Mouse (Mus musculus) kidney, adult 18-20 months (tissue): ENCODE measurements around the gene Flnb.

Experiments used
- DNase-seq: peaks from one replicate; pipeline ENCODE4 v3.0.0; 2021

Gene Flnb

DNA sequence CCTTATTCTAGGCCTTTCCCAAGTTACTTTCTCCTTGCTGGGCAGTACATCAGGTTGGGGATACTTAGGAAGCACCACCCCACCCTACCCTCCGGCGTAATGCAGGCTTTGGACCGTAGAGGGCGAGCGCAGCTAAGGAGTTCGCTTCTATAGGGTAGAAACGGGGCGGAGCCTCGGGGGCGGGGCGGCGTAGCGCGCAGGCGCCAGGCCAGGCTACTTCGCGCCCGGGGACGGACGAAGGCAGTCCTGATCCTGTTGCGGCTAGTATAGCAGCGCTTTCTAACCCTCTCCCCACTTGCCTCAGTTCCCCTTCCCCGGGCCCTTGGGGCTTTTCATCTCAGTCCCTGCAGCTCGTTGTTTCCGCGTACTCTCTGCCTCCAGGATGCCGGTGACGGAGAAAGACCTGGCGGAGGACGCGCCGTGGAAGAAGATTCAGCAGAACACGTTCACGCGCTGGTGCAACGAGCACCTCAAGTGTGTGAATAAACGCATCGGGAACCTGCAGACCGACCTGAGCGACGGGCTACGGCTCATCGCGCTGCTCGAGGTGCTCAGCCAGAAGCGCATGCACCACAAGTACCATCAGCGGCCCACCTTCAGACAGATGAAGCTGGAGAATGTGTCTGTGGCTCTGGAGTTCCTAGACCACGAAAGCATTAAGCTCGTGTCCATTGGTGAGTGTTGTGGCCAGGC is at the start of gene Flnb:
Flnb (plus strand) TSS at position 188 of the 693 bp plus-strand sequence.
- DNase-seq = peak; percentile 99

DNA sequence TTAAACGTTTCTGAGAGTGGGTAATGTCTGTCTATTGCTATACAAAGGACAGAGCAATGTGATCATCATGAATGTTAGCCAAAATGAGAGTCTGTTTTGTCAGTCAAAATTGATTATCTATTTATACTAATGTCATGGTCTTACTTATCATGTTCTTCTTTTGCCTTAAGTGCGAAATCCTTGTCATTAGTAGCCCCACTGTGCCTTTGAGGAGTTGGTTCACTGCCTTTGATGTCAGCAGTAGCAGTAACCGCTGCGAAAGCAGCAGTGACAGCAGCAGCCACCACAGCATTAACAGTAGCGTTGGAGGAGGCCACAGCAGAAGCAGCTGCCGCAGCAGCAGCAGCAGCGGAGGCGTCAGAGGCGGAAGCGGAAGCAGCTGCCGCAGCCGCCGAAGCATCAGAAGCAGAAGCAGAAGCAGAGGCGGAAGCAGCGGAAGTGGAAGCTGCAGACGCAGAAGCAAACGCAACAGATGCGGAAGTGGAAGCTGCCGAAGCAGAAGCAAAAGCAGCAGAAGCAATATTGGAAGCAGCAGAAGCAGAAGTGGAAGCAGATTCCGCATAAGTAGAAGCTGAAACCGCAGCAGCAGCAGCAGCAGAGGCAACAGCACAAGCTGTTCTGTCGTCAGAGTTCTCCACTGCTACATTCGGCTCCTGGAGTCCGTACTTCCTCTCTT is 43.9 kb upstream of the Flnb start:
- peak; percentile 37 for DNase-seq

DNA sequence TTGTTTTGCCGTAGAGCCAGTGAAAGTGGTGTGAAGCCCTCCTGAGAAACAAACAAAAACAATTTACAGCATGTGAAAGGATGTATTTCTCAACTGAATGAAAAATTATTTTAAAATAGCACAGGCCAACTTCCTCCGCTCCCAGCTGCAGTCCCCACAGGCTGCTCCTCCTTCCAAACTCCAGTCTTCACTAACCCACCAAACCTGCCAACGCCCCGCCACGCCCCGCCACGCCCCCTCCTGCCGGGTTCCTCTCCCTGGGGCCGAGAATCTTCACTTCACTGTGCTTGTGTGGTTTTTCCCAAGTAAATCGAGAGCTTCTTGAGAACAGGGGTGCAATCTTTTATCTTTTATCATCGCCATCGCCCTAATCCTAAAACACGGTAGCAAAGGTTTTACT is 31.7 kb upstream of the Flnb start:
- no peak for DNase-seq

DNA sequence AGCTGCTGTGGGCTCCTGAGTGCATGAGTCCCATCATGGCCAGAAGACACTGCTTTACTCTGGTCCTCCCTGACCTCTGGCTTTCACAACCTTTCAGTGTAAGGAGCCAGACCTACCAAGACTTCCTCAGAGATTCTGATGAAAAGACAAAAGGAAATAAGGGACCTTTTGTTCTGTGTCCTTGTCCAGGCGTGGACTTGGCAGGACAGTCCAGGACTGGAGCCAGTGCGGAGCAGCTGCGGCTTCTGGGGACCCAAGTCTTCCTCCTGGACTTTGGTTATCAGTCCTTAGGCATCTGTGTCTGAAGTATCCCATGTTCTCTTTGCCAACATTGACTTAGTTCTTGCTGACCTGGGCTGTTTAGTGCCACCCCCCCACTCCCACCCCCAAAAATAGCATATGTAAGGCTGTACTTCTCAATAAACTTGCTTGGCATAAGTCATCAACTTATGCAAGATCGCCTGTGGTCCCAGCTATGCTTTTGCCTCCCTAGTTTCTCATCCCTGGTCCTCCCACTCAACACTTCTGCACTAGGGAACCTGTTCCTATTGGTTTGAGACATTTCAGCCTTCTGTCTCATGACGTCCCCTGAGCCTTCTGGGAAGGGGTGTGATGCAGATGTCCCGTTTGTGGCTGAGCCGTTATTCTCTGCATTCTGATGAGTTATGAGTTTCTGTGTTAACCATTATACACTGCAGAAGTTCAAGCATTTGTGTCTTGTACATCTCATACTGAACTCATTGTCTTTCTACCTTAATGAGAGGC is 28.3 kb upstream of the Flnb start:
- DNase-seq = no peak

DNA sequence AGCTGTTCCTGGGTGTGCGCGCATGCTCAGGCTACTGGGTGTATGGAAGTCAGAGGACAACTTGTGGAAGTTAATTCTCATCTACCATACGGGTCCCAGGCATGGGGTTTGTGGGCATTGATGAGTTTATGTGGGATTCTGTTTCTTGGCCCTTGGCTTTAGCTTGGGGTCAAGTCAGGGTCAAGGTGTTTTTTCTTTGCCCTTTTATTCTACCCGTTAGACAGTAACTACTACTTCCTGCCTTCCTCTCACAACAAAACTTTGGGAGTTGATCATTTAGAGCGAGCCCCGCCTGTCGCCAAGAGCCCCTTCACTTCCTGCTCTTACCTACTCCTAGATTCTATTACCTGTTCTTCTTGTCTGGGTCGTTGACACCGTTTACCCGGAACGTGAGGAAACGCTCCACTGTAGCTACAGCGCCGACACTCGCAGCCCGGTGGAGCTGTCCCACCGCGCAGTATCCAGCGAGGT is 26.7 kb upstream of the Flnb start:
- no peak for DNase-seq

DNA sequence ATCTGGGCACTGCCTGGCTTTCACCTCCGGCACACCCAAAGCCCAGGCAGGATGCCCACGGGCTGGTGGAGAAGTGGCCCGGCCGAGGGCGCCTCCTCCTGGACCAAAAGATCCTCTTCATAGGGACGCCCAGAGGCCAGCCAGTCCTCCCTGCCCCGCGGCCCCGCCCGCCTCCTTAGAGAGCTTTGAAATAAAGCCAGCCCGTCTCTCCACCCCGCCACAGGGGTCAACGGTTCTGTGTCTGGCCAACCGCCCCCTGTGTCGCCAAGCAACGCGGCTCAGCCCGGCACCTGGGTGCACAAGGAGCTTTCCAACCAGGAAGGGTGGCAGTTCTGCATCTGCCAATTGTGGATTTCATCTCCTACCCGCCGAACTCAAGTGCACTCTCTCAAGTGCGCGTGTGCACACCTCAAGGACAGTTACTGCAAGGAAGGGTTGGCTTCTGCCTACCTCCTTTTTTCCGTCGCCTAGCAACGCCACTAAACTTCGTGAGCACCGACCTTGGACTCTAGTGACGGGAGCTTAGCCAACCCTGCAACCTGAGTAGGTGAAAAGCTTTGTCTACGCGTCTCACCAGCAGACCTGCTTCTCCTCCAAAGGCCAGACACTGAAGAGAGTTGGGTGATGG is 26.1 kb upstream of the Flnb start, which contains the start of gene Gm26661:
Gm26661 (plus strand) TSS at position 56 of the 628 bp plus-strand sequence.
- peak; percentile 76 for DNase-seq

DNA sequence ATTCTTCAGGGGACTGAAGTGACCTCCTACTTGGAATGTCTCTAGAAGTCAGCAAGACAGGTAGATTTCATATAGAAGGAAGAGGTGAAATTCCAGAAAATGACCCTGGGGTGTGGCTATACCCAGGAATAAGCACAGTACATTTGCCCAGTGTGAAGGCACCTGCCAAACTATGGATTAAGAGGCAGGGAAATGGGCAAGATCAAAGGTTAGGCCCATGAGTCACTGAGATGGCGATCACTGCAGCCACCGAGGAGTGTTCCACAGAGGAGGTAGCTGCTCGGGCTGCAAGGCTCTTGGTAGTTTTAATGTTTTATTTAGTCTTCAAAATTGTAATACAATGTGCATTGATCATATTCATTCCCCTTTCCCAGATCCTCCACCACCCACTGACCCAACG is 21.8 kb upstream of the Flnb start:
- DNase-seq = no peak

DNA sequence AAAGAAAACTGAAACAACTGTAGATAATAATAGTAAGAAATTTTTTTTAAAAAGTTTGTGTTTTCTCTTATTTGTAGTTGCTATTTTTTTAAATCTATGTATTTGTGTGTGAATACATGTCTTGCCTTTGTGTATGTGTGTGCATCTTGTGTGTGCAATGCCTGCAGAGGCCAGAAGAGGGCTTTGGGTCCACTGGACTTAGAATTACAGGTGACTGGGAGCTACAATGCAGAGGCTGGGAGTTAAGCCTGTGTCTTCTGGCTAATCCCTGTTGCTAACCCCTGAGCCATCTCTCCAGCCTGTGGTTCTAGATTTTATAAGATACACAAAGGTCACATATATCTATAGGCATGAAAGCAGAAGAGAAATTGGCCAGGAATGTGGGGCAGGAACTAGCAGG is 17.1 kb upstream of the Flnb start:
- DNase-seq = no peak

DNA sequence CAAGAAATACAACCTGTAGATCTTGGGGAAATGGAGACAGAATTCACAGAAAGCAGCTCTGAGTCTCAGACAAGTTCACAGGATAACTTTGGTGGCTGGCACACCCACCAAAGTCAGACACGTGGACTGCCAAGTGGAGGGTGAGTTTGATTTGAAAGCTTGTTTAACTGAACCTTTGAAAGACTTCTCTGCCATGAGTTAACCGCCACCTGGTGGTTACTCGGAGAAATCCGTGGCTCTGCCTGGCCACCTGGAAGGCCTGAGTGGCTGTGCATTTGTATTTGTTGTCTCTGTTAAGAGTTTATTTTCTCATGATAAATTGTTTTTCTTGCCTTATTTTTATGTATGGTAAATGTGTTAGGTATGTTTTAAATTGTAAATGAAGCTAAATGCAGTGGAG is 15.9 kb upstream of the Flnb start:
- peak; percentile 57 for DNase-seq

DNA sequence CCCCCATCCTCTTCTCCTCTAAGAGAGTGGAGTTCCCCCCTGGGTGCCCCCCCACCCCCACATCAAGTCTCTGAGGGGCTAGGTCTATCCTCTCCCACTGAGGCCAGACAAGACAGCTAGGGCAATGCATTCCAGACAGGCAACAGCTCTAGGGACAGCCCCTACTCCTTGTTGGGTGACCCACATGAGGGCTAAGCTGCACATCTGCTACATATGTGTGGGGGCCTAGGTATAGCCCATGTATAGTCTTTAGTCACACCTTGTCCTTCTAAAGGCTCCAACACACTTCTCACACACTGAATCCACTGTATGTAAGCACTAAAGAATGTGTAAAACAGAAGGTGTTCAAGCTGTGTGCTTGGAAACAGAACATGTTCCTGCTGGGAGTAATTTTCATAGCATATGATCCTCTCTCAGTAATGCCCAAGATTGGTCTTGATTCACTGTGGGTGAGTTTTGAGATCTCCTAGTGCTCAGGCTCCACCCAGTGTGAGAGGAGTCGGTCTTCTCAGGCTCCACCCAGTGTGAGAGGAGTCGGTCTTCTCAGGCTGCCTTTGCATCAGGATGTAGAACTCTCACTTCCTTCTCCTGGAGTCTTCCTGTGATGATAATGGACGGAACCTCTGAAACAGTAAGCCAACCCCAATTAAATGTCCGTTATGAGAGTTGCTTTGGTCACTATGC is 13.7 kb upstream of the Flnb start:
- DNase-seq = no peak

DNA sequence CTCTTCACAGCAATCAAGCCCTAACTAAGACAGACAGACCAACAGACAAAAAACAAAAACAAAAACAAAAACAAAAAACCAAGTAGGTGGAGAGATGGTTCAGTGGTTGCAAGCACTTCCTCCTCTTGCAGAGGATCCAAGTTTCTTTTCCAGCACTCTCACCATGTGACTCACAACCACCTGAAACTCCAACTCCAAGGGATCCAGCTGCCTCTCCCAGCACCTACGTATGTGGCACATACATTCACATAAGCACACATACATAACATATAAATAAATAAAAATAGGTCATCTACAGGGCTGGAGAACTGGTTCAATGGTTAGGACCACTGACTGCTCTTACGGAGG is 13.2 kb upstream of the Flnb start:
- no peak for DNase-seq

DNA sequence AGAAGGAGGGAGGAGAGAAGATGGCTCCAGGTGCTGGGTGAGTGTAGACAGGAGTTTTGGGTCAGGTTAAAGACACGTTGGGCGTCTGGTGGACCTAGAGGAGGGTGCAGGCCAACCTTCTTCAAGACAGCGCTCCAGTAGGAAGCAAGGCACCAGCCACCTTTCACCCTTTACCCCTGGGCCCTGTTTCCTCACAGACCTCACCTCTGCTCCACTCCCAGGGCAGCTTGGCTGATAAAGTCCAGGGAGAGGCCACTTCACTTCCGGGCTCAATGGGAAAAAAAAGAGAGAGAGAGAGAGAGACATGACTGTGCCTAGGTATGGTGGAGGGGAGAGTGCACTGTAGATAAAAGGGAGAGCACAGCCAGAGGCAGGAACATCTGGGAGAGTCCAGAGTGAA is 10.0 kb upstream of the Flnb start:
- no peak for DNase-seq

DNA sequence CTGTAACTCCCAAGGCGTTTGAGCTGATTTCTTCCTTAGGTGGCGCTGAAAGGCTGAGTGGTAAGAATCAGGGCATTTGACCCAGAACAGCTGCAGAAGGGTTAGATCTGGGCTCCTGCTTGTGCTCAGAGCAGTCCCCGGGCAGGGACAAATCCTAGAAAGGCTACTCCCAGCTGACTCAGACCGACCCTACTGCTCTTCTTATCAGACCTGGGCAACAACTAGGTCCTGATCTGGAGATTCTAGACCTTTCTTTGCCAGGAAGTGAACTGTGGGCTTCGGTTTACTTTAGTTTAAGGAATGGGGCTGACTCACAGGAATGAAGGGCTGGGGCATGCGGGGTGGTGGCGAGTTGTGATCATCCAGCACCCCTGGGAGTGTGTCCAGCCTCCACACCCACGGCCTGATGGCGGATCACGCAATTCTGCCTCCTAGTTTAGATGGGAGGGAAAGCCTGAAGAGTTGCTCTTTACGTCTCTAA is 9.2 kb upstream of the Flnb start:
- no peak for DNase-seq

DNA sequence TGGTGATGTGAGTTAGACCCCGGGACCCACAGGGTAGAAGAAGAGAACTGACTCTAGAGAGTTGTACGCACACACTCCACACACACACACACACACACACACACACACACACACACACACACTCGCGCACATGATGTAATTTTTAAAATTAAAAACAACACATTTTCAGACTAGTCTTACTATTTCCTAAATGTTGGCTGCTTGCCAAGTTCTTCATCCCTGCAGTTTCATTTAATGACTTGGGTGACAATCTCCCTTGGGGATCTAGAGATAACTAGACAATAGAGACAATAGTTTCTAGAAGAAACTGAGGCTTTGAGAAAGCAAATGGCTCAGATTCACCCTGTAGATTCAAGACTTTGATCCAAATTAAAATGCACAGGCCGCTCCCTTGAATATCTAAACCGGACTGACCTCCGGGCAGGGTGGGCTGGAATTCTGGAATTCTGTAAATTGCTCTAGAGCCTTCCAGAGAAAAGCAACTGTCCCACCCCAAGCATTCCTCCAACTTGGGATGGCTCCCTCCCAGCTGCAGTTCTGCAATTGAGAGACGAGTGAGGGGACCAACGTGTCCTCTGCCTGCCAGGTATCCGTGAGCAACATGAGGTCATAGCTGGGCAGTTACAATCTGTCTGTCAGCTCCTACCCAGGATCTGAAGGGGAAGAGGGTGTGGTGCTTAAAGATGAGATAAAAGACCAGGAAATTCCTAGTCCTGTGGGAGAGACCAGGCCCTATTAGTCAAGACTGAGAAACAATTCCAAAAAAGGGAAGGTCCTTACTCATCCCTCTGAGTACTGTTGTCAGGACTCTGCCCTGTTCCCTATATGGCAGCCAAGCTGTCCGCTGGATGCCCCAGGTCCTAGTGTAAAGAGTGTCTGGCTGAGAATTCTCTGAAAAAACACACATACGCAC is 8.5 kb upstream of the Flnb start:
- no peak for DNase-seq

DNA sequence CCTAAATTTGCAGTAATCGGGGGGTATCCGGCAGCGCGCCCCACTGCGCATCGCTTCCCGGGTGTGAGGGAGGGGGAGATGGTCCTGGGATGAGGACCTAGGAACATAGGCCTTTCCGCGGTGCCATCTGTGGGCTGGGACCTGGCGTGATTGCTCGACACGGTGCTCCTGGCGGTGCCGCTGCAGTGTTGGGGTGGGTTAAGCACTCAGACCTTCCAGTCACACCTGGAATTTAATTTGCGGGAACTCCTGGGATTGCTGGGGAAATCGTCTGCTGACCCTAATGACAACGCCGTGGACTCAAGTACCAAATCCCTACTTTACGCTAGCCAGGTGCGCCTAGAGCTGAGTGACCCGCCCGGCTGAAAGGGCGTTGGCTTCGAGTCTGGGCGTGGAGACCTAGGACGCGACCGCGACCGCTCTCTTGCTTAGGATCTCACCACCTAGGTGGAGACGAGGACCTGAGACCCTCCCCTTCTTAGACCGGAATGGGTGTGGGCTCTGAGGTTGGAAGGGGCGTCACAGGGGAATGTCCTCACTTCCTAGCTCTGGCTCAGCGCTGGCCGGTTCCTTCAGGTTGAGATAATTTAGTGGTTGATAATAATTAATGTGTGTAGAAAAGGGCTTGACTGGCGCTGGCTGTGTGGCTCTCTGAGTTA is 835 bp downstream of the Flnb start:
- peak; percentile 68 for DNase-seq

DNA sequence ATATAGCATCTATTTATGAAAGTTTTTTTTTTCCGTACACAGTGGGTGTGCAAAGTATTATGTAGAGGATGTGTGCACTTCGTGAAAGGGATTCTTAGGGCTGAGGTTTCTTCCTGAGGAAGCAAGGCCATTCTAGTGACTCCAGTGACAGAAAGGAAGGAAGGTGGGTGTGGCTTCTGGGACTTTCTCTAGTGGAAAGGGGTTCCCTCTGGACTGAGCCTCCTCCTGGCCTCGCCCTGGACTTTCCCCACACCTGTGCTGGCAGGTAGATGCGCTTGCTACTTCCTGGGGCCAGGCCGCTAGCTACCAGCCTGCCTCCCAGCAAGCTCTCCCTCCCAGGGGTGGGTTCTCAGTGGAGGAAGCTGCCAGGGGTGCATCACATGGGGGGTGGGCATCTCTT is 1.7 kb downstream of the Flnb start:
- DNase-seq = no peak

DNA sequence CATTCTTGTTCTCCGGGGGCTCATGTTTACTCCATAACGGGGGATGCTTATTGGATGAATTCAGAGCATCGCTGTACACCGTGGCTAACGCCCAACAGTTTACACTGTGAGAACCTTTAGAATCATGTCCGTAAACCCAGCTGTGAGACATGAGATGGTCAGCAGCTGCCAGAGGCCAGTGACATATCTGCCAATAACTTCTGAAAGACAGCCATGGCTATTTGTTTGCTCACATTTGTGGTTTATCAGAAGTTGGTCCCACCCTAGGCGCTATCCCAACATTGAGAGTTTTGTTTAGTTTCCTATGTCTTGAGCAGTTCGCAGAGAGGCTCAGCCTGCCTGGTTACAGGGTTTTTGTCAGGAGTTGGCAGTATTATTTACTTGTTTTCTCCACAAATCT is 3.6 kb downstream of the Flnb start:
- DNase-seq = no peak

DNA sequence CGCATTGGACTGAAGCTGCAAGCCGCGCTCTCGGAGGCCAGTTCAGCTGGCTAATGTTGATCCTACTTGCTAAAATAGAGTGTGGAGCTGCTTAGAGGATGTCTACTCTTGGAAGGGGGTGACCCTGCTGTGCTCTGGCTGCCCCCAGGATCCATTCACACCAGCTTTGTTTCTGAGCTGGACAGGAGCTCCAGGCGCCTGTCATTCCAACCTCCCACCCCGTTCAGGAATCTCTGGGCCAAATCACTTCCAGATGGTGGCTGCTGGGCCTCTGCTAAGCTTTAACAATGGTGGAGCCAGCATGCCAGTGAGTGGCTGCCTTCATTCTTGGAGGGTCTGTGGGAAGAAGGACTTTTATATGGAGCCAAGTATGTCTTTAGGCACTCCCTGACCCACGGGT is 4.9 kb downstream of the Flnb start:
- no peak for DNase-seq

DNA sequence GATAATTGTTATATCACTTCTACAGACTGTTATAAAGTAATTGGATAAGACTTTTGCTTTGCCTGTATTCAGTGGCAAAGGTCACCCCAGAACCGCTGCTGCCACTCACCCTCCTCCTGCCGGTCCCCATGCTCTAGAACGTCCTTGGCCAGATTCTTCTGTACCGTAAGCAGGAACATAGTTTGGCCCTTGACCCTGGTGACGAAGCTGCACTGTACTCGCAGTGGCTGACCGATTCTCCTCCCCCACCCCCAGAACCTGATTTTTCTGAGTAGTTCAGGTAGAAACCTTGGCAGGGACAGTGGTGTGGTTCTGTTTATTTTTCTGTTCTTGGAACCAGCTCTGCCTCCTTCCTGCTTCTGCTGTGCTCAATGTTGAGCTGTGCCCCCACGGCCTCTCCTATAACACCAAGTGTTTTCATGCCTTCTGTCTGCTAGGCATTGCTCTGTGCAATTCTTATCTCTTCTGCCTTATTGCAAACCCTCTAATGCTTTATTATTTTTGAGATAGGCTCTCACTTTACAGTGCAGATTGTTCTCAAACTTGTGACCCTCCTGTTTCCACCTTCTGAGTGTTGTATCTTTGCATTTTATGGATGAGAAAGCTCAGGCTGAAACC is 7.0 kb downstream of the Flnb start:
- DNase-seq = peak; percentile 86

DNA sequence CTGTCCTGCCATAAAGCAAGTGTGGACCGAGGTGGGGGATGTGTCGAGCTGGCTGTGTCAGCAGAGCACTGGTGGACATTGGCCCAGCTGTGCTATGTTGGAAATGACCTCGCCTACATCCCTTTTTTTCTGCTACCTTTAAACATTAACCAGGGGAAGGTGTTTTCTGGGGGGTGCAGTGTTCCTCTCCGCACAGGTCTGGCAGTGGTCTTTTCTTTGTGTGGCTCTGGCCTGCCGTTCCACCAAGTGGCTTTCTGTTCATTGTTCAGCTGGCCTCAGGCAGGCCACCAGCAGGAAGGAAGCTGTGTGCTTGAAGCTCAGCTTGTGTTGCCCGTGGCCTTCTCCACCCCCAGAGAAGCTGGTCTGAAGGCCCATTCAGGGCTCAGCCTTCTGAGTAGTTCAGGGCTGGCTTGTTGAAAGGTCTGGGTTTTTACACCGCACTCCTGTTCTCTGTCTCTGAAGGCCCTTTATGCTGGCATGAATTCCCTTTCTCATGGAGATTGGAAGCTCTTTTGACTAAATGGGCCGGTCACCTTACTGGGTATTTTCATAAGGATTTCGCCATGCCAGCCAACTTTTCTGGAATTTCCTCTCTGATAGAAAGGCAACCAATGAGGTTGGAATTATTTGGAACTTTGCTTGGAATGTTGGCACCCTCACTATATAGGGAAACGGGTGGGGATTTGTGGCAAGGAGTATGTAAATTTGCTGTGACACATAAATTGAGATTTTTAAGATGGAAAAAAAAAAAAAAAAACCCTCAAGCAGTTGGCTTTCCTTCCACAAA is 8.6 kb downstream of the Flnb start:
- DNase-seq = peak; percentile 75
